Mouse (Mus musculus) C2C12 (cell line): ENCODE measurements at regions not wholly inside any gene's neighbourhood (a gene's known extent, or its start where the extent isn't known, plus 50 kb on each side); places are given as distances from the start of the nearest gene placed in this dataset.

Experiments
- H3K27me3 ChIP-seq: one replicate; pipeline ENCODE4 v1.6.1; 2011; ENCODE audit not compliant: control insufficient read depth, insufficient read depth, insufficient read length
- H3K36me3 ChIP-seq: one replicate; pipeline ENCODE4 v1.6.1; 2011; ENCODE audit not compliant: control insufficient read depth, insufficient read depth
- H3K4me3 ChIP-seq: one replicate; pipeline ENCODE4 v1.5.1; 2011; ENCODE audit warnings: mild to moderate bottlenecking, control low read depth; ENCODE audit not compliant: poor library complexity, insufficient read depth, severe bottlenecking
- H3K79me2 ChIP-seq: one replicate; pipeline ENCODE4 v1.6.1; 2011; ENCODE audit not compliant: control insufficient read depth, insufficient read depth
- H3K79me3 ChIP-seq: one replicate; pipeline ENCODE4 v1.6.1; 2011; ENCODE audit warnings: low read depth, control low read depth
- H3ac ChIP-seq: one replicate; pipeline ENCODE3; 2011; ENCODE audit warnings: low read depth; ENCODE audit not compliant: control insufficient read depth, insufficient read length
- CEBPB ChIP-seq: IDR thresholded peaks from one replicate; pipeline ENCODE4 v1.6.1; 2011; ENCODE audit warnings: low read depth, mild to moderate bottlenecking, control low read depth, moderate library complexity
- CTCF ChIP-seq: IDR thresholded peaks from one replicate; pipeline ENCODE4 v1.5.1; 2011; ENCODE audit not compliant: control insufficient read depth, insufficient read depth, insufficient read length
- FOSL1 ChIP-seq: IDR thresholded peaks from one replicate; pipeline ENCODE4 v1.8.0; 2011; ENCODE audit warnings: mild to moderate bottlenecking, low read length; ENCODE audit not compliant: poor library complexity, insufficient read depth, severe bottlenecking
- MAX ChIP-seq: IDR thresholded peaks from one replicate; pipeline ENCODE4 v1.6.1; 2011; ENCODE audit warnings: mild to moderate bottlenecking, control low read depth
- MYOD1 ChIP-seq: IDR thresholded peaks from one replicate; pipeline ENCODE4 v1.6.1; 2011; ENCODE audit warnings: low read depth; ENCODE audit not compliant: control insufficient read depth, insufficient read length
- MYOG ChIP-seq: IDR thresholded peaks from one replicate; pipeline ENCODE4 v1.6.1; 2011; ENCODE audit not compliant: control insufficient read depth, insufficient read length; ENCODE audit errors: extremely low read depth
- USF1 ChIP-seq: IDR thresholded peaks from one replicate; pipeline ENCODE4 v1.6.1; 2011; ENCODE audit warnings: low read depth, mild to moderate bottlenecking, control low read depth, moderate library complexity

- TF ChIP-seq MYOG: no peak
- TF ChIP-seq CTCF: no peak
- no peak for TF ChIP-seq FOSL1
- no peak for TF ChIP-seq USF1
- no peak for TF ChIP-seq MYOD1
- no peak for TF ChIP-seq MAX
- no peak for TF ChIP-seq CEBPB
- Histone ChIP-seq H3K79me3 (no peaks in the 10 kb centered on the region), H3K4me3 (no peak overlapping the region), H3ac (no peak overlapping the region), H3K36me3 (no peaks in the 10 kb centered on the region), H3K27me3 (no peaks in the 10 kb centered on the region), H3K79me2 (no peaks in the 10 kb centered on the region)
Observed at GRCm38 (mm10) chr10:56525791-56526190, 148.7 kb downstream of the Gja1 start.

GRCm38 (mm10) chr10:56537091-56537490, 160.0 kb downstream of the Gja1 start:
- Histone ChIP-seq H3K79me3 (no peaks in the 10 kb centered on the region), H3K27me3 (no peaks in the 10 kb centered on the region), H3ac (no peak overlapping the region), H3K36me3 (no peaks in the 10 kb centered on the region), H3K79me2 (no peaks in the 10 kb centered on the region), H3K4me3 (no peak overlapping the region)
- TF ChIP-seq FOSL1: no peak
- TF ChIP-seq MAX: no peak
- TF ChIP-seq MYOG: no peak
- TF ChIP-seq CTCF: no peak
- TF ChIP-seq CEBPB: no peak
- no peak for TF ChIP-seq USF1
- no peak for TF ChIP-seq MYOD1

- no peak overlapping the region for H3K4me3 ChIP-seq
- TF ChIP-seq USF1: no peak
- TF ChIP-seq CTCF: no peak
- no peak for TF ChIP-seq FOSL1
- no peak for TF ChIP-seq CEBPB
- no peak for TF ChIP-seq MAX
- TF ChIP-seq MYOD1: no peak
- TF ChIP-seq MYOG: no peak
- H3ac ChIP-seq: no peak overlapping the region
- H3K79me3 ChIP-seq: no peaks in the 10 kb centered on the region
- H3K27me3 ChIP-seq: no peaks in the 10 kb centered on the region
- no peaks in the 10 kb centered on the region for H3K79me2 ChIP-seq
- no peaks in the 10 kb centered on the region for H3K36me3 ChIP-seq
Observed at GRCm38 (mm10) chr10:56539827-56540511, 162.8 kb downstream of the Gja1 start.

GRCm38 (mm10) chr10:56542106-56542505, 165.0 kb downstream of the Gja1 start:
- TF ChIP-seq FOSL1: no peak
- TF ChIP-seq USF1: no peak
- no peak for TF ChIP-seq MYOG
- no peak for TF ChIP-seq CEBPB
- TF ChIP-seq CTCF: no peak
- TF ChIP-seq MAX: no peak
- TF ChIP-seq MYOD1: no peak
- H3K27me3 ChIP-seq: no peaks in the 10 kb centered on the region
- H3K36me3 ChIP-seq: no peaks in the 10 kb centered on the region
- no peak overlapping the region for H3ac ChIP-seq
- H3K79me3 ChIP-seq: no peaks in the 10 kb centered on the region
- H3K4me3 ChIP-seq: no peak overlapping the region
- no peaks in the 10 kb centered on the region for H3K79me2 ChIP-seq

- no peaks in the 10 kb centered on the region for H3K79me2 ChIP-seq
- no peak overlapping the region for H3K4me3 ChIP-seq
- no peaks in the 10 kb centered on the region for H3K27me3 ChIP-seq
- H3K79me3 ChIP-seq: no peaks in the 10 kb centered on the region
- H3K36me3 ChIP-seq: no peaks in the 10 kb centered on the region
- H3ac ChIP-seq: no peak overlapping the region
- TF ChIP-seq MYOG (no peak), USF1 (no peak), FOSL1 (no peak)
Observed at GRCm38 (mm10) chr10:56545989-56546388, 168.9 kb downstream of the Gja1 start.

- Histone ChIP-seq H3K79me2 (no peaks in the 10 kb centered on the region), H3K79me3 (no peaks in the 10 kb centered on the region), H3K4me3 (no peak overlapping the region), H3ac (no peak overlapping the region), H3K36me3 (no peaks in the 10 kb centered on the region), H3K27me3 (no peaks in the 10 kb centered on the region)
- TF ChIP-seq MYOD1 (no peak), MAX (no peak), USF1 (no peak), FOSL1 (no peak), CEBPB (no peak), MYOG (no peak), CTCF (no peak)
Observed at GRCm38 (mm10) chr10:56546824-56547223, 169.7 kb downstream of the Gja1 start.
